Mouse (Mus musculus) heart, postnatal 0 days (tissue): ENCODE results near the gene Marc2. TPM values are rescaled to one million over a fixed set of nuclear protein-coding genes. Genes with fewer than 3 reads are reported as not detected.

Experiments
- ATAC-seq: fragments of 200-750 bp; cut with Nextera tagmentation; 2 replicates; pipeline ENCODE4 v1.8.0; 2017; ENCODE audit warnings: low read depth, moderate number of reproducible peaks, moderate library complexity; ENCODE audit not compliant: insufficient read depth
- DNase-seq: peaks from one replicate; pipeline ENCODE4 v3.0.0-alpha.2; 2016; ENCODE audit warnings: low spot score
- H3K27ac ChIP-seq: fragments of 300-500 bp; sonication (generic); 2 replicates; pipeline ENCODE4 v1.5.1; 2014; ENCODE audit warnings: low read depth, mild to moderate bottlenecking
- H3K27me3 ChIP-seq: fragments of 300-500 bp; sonication (generic); 2 replicates; pipeline ENCODE4 v1.6.1; 2014; ENCODE audit warnings: low read length, mixed read lengths; ENCODE audit not compliant: control insufficient read depth, insufficient read depth
- H3K36me3 ChIP-seq: fragments of 300-500 bp; sonication (generic); replicated peaks from 2 replicates; pipeline ENCODE4 v1.6.1; 2014; ENCODE audit warnings: low read length, mixed read lengths; ENCODE audit not compliant: control insufficient read depth, insufficient read depth
- H3K4me1 ChIP-seq: fragments of 300-500 bp; sonication (generic); 2 replicates; pipeline ENCODE4 v1.6.1; 2014; ENCODE audit warnings: antibody characterized with exemption; ENCODE audit not compliant: control insufficient read depth, insufficient read depth
- H3K4me2 ChIP-seq: fragments of 300-500 bp; sonication (generic); 2 replicates; pipeline ENCODE4 v1.6.1; 2014; ENCODE audit warnings: low read depth, mild to moderate bottlenecking, low read length, moderate library complexity
- H3K4me3 ChIP-seq: fragments of 300-500 bp; sonication (generic); 2 replicates; pipeline ENCODE4 v1.5.1; 2014; ENCODE audit warnings: low read depth, low read length
- H3K9ac ChIP-seq: fragments of 300-500 bp; sonication (generic); replicated peaks from 2 replicates; pipeline ENCODE4 v1.6.1; 2014; ENCODE audit warnings: low read depth, low read length, mixed read lengths
- H3K9me3 ChIP-seq: fragments of 300-500 bp; sonication (generic); replicated peaks from 2 replicates; pipeline ENCODE4 v1.6.1; 2016; ENCODE audit warnings: low read length; ENCODE audit not compliant: control insufficient read depth
- CTCF ChIP-seq: IDR thresholded peaks from 2 replicates; pipeline ENCODE4 v1.5.1; 2016; ENCODE audit warnings: antibody characterized with exemption, control low read depth, low read depth
- EP300 ChIP-seq: IDR thresholded peaks from 2 replicates; pipeline ENCODE4 v1.6.1; 2016; ENCODE audit warnings: antibody characterized with exemption, low read depth
- WGBS: fragments of 180-500 bp; shearing (Covaris S2); extraction: QIAGEN DNeasy Blood & Tissue Kit; methylation state at CpG from one replicate; pipeline ENCODE4 v1.1.7; 2014; 5-methylcytosine and 5-hydroxymethylcytosine counted together
- polyA plus RNA-seq: library from polyadenylated mRNA; unstranded; fragments of >200 nt; fragmentation: Nextera tagmentation; extraction: Ambion mirVana; gene quantifications from 2 replicates; pipeline ENCODE4 v1.2.1, GENCODE M21; 2015
- total RNA-seq: library from RNA; depleted of rRNA; stranded (reverse); fragments of >200 nt; gene quantifications from 2 replicates; pipeline ENCODE4 v1.2.3, GENCODE M21; 2014; ENCODE audit warnings: low replicate concordance

Gene Marc2
- total and polyA plus RNA-seq, 2 experiments from 2014 or later, result 90.0 to 135 TPM

- Histone ChIP-seq H3K4me3 (no peak overlapping the region), H3K9me3 (no peaks in the 10 kb centered on the region), H3K4me1 (no peaks in the 10 kb centered on the region), H3K9ac (no peak overlapping the region), H3K27ac (no peak overlapping the region), H3K27me3 (no peaks in the 10 kb centered on the region), H3K4me2 (no peak overlapping the region), H3K36me3 (peaks cover 42% of the 10 kb centered on the region)
- DNase-seq (no peak), ATAC-seq (no peak)
- TF ChIP-seq CTCF (no peak), EP300 (no peak)
- 83% methylated on average over 10 of the region's 10 CpGs for whole genome bisulfite sequencing
These were observed 14.0 kb downstream of the Marc2 start for GRCm38 (mm10) chr1:184832211-184832610.

DNA sequence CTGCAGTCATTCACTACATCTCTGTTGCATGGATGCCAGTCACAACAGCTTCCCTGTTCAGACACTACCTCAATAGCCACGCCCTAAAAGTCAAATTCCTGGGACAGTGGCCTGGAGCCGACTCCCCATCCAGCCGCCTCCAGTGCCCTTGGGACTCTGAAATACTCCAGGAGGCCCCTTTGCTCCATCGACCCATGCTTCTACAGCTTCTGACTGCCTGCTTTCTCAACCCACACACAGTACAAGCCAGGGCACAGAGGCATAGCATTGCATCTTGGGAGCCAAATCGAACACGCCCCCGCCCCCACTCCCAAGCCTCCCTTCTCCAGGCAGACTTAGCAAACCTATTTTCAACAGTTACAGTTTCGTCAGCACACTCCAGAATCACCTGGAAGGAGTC, 16.4 kb downstream of the Marc2 start:
- WGBS, result 74% methylated on average over 8 of the region's 8 CpGs
- no peak for ATAC-seq

DNA sequence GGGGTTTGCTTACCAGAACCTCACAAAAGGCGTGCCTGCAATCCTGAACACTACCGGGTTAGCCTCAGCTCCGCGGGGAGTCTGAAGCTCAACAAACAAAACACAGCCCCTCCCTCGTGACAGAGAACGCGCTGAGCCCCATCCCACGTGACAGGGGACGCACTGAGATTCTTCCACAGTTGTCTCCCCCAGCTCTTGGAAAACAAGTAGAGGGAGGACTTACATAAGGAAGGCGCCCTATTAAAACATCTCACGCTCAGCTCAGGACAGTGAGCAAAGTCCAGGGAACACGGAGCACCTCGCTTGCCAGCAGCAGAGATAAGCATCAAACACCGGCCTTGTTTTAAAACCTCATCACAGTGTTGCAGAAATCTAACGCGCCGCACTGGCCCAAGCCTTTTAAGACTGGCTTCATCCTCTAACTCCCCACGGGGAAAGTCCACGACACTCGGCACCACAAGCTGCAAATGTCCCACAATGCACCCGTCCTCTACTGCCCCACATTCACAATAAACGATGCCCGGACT, 19.0 kb downstream of the Marc2 start:
- Histone ChIP-seq H3K4me3 (peak overlapping the region; percentile 17), H3K27ac (no peak overlapping the region), H3K4me2 (peak overlapping the region; percentile 52), H3K27me3 (no peaks in the 10 kb centered on the region), H3K9ac (peak overlapping the region; percentile 38; the same call in 1 of the 2 replicates), H3K9me3 (no peaks in the 10 kb centered on the region), H3K4me1 (peaks cover 9% of the 10 kb centered on the region), H3K36me3 (peaks cover 18% of the 10 kb centered on the region)
- DNase-seq (no peak), ATAC-seq (no peak)
- WGBS, result 29% methylated on average over 23 of the region's 23 CpGs
- no peak for TF ChIP-seq CTCF
- no peak for TF ChIP-seq EP300

More for the DNA sequence above, 16.4 kb downstream of the Marc2 start:
- Histone ChIP-seq H3K4me2 (no peak overlapping the region), H3K4me1 (peaks cover under 1% of the 10 kb centered on the region; the same call in 1 of the 2 replicates), H3K27me3 (no peaks in the 10 kb centered on the region), H3K27ac (no peak overlapping the region), H3K36me3 (peaks cover 33% of the 10 kb centered on the region), H3K9ac (no peak overlapping the region), H3K9me3 (no peaks in the 10 kb centered on the region), H3K4me3 (no peak overlapping the region)
- TF ChIP-seq CTCF (no peak), EP300 (no peak)
- DNase-seq, result no peak

DNA sequence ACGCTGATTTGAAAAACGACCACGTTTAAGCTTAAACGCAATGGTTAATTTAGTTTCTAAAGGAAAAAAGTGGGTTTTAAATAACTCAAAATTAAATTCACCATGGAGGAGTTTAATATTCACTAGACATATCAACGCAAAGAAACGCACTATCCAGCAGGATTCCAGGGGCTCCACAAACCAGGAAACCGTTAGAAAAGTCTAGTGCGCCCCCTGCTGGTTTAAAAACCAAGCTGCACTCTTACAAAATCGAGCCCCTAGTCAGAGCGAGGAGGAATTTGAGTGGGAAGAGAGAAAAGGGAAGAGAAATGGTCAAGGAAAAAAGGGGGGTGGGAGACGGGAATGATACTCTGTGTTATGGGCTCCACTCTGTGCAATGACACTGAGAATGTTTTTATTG, 21.2 kb downstream of the Marc2 start:
- peaks cover 18% of the 10 kb centered on the region for H3K36me3 ChIP-seq
- no peak overlapping the region for H3K9ac ChIP-seq
- H3K27ac ChIP-seq, result peak overlapping the region; percentile 72
- ATAC-seq (peak; percentile 59), DNase-seq (peak; percentile 74)
- TF ChIP-seq EP300 (no peak), CTCF (peak; percentile 68)
- peak overlapping the region; percentile 49 for H3K4me2 ChIP-seq
- no peaks in the 10 kb centered on the region for H3K27me3 ChIP-seq
- H3K4me1 ChIP-seq, result peaks cover 9% of the 10 kb centered on the region
- no peaks in the 10 kb centered on the region for H3K9me3 ChIP-seq
- H3K4me3 ChIP-seq, result no peak overlapping the region
- 23% methylated on average over 11 of the region's 11 CpGs for WGBS

DNA sequence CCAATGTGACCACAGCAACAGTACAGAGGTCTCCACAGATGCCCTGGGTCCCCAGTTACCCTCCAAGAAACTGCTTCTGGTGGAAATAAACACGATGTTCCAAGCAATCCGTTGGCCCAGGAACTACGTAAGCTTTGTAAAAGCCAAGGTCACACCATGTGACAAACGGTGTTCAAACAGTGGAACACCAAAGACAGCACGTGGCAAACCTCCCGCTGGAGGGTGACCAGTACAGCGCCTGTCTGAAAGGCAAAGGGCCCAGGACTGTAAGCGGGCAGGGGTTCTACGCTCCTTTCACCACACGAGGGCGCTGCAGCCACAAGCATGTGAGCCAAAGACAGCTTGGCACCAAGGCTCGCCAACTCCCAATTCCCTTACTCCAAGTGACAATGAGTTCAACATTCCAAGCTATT, 21.8 kb downstream of the Marc2 start:
- 2% methylated on average over 12 of the region's 12 CpGs for WGBS
- peak overlapping the region; percentile 49 for H3K4me2 ChIP-seq
- H3K27ac ChIP-seq, result peak overlapping the region; percentile 72
- H3K9me3 ChIP-seq, result no peaks in the 10 kb centered on the region
- ATAC-seq, result peak; percentile 93
- H3K36me3 ChIP-seq, result peaks cover 24% of the 10 kb centered on the region
- H3K27me3 ChIP-seq, result no peaks in the 10 kb centered on the region
- no peak overlapping the region for H3K9ac ChIP-seq
- no peak overlapping the region for H3K4me3 ChIP-seq
- peaks cover 9% of the 10 kb centered on the region for H3K4me1 ChIP-seq
- TF ChIP-seq EP300 (0 out of 2 replicates have a peak, but pooled peaks have one; percentile 26), CTCF (peak; percentile 98)
- DNase-seq, result peak; percentile 91

DNA sequence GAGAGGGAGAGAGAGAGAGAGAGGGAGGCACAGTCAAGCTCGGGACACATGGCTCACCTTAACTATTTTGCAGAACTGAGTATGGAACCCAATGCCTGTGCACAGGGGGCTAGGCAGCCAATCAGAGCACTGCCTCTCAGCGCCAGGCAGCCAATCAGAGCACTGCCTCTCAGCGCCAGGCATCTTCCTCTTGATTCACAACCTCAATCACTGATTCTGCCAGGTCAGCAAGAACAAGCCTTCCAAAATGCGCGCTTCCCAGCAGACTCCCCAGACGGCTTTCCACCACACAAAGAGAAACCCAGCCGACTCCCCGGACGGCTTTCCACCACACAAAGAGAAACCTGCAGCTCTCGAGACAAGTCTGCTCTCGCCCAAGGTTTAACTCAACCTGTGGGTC, 23.6 kb downstream of the Marc2 start:
- ATAC-seq (no peak), DNase-seq (no peak)
- no peak overlapping the region for H3K27ac ChIP-seq
- H3K4me2 ChIP-seq, result no peak overlapping the region
- H3K27me3 ChIP-seq, result no peaks in the 10 kb centered on the region
- no peak overlapping the region for H3K4me3 ChIP-seq
- peaks cover 38% of the 10 kb centered on the region for H3K36me3 ChIP-seq
- no peak for TF ChIP-seq EP300
- TF ChIP-seq CTCF, result no peak
- WGBS, result 39% methylated on average over 11 of the region's 11 CpGs
- H3K9ac ChIP-seq, result no peak overlapping the region
- peaks cover 9% of the 10 kb centered on the region for H3K4me1 ChIP-seq
- H3K9me3 ChIP-seq, result no peaks in the 10 kb centered on the region
